Mouse (Mus musculus) induced T-regulatory cell, adult 2 months (primary cell): Measurements from ENCODE around the gene Myom1.
A peak's percentile ranks its signal among the peaks of the same experiment; 100 is the strongest.

ENCODE experiments used
- DNase-seq: peaks from one replicate; pipeline ENCODE4 v3.0.0-alpha.2; 2012; ENCODE audit warnings: low read depth

The Myom1 gene

DNA sequence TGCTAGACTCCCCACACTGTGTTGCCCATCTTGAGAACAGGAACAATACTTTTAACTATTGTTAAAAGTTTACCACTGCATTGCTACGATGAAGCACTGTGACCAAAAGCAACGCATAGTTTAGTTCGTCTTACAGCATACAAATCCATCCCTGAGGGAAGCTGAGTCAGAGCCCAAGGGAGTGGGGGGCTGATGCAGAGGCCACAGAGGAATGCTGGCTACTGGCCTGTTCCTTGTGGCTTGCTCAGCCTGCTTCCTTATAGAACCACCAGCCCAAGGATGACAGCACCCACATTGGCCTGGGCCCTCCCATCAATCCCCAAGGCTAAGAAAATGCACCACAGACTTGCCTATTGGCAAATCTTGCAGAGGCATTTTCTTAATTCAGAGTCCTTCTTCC lies 56.8 kb downstream of the Myom1 start:
- DNase-seq, result no peak

DNA sequence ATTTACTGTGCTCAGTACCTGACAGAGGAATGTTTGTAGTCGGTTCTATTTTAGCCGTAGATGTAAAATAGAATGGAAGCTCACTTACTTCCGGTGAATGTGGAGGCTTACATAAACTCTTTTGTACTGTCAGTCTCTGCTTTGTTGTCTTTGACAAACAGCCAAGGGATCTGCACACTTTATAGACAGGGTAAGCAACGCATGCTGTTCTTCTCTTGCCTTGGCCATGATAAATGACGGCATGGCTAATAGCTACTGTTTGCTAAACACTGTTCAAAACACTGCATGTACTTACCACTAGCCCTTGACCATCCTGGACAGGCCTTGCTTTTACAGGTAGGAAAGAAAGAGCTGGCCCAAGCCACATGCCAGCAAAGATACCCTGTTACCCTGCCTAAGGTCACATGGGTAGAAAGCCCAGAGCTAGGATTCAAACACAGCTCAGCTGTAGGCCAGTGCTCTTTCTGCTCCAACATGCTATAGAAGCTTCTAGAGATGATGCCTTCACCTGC lies 59.7 kb downstream of the Myom1 start:
- no peak for DNase-seq

DNA sequence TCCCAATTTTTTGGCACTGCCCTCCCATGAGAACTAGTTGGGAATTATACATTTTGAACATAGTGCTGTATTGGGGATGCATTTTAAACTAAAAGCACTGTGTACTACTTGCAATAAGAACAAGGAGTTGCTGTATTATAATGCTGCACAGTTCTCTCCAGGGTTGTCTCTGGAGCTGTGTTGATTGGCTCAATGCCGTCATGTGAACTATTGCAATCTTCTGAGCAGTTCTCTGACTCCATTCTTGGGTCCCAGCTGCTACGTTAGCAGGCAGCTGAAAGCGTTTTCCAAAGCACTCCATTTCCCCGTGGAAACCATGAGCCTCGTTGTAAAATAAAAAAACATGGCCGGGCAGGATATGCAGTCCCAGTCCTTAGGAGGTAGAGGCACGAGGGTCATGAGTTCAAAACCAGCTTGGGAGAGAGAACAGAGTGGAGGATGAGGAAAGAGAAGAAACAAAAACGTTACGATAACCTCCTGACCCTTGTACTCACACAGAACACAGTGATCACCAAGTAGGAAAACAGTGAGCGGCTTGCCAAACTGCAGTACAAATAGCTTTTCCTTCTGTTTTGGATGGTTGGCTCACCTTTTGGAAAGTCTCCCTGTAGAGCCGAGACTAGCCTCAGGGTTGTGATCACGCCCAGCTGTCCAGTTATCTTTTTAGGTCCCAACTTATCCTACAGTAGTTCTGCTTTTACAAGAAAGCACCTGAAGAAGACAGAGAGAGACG lies 60.6 kb downstream of the Myom1 start:
- DNase-seq, result no peak

GRCm38 (mm10) chr17:71064463-71065014 lies 62.1 kb downstream of the Myom1 start:
- DNase-seq, result peak; percentile 77

GRCm38 (mm10) chr17:71065127-71065526 lies 62.7 kb downstream of the Myom1 start:
- no peak for DNase-seq

DNA sequence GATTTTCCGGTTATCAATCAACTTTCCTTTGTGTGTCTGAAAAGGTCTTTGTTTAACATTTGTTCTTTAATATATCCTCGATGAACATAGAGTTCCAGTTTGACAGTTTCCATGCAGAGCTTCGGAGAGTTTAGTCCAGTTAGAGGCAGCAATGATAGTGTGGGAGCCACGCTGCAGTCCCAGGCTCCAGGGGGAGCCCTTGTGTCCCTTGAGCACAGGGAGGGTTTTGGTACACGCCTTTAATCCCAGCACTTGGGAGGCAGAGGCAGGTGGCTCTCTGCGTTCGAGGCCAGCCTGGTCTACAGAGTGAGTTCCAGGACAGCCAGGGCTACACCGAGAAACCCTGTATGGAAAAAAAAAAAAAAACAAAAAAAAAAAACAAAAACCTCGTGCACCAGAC lies 66.7 kb downstream of the Myom1 start:
- DNase-seq, result no peak

DNA sequence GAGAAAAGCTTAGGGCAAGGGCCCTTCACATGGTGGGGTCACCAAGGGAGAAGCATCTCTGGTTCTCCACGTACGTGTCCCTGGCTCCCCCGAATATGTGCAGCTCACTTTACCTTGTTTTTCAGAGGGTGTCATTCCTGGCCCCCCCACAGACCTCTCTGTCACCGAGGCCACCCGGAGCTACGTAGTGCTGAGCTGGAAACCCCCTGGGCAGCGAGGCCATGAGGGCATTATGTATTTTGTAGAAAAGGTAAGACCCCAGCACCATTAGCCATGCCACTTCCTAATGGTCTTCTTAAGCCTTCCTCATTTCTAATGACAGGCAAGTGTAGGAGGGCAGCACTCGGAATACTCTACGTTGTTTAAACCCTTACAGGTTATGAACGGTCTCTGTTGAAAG lies 69.5 kb downstream of the Myom1 start:
- no peak for DNase-seq

GRCm38 (mm10) chr17:71074386-71074785 lies 72.0 kb downstream of the Myom1 start:
- DNase-seq, result no peak

GRCm38 (mm10) chr17:71081986-71082385 lies 79.6 kb downstream of the Myom1 start:
- DNase-seq, result no peak

GRCm38 (mm10) chr17:71086969-71087368 lies 84.5 kb downstream of the Myom1 start:
- DNase-seq, result no peak

DNA sequence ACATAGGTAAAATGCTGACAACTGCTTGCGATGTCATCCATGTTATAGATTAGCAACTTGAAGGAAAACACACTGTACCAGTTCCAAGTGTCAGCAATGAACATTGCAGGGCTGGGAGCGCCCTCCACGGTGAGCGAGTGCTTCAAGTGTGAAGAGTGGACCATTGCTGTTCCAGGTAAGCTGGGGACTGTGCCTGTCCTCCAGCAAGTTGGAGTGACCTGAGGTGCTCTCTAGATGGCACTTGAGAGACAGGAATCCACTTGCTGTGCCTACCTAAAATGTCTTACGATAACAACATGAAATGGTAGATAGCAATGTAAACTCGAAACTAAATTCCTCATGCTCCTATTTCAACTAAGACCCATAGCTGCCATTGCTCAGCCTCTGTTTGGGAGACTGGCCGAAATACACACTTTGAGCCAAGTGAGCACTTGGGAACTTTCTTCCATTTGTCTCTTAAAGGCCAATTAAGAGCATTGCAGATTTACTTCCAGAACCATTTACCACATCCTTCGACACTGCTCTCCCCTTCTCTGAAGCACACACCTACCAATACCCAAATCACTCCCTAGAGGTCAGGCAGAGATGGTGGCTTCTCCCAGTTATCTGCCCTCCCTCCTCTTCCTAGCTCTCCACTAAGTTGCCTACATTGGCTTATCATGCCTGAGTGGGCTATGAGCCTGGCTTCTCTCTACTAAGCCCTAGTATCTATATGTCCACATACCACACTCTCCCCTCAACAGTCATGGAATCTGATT lies 85.1 kb downstream of the Myom1 start:
- no peak for DNase-seq

DNA sequence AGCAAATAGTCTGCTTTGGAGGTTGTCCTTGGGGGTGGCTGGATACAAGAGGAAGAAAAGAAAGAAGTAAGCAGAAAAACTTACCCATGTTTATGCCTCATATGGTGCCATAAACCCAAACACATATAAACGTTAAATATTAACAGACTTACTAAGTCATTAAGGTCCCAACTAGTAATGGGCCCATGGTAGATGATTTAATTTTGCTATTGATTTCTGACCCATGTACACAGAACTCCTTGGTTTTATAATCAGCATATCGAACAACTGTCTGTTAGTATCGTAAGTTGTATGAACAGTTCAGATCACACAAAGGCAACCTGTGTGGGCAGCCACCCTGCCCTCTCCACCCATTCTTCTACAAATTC lies 85.7 kb downstream of the Myom1 start:
- DNase-seq, result no peak

DNA sequence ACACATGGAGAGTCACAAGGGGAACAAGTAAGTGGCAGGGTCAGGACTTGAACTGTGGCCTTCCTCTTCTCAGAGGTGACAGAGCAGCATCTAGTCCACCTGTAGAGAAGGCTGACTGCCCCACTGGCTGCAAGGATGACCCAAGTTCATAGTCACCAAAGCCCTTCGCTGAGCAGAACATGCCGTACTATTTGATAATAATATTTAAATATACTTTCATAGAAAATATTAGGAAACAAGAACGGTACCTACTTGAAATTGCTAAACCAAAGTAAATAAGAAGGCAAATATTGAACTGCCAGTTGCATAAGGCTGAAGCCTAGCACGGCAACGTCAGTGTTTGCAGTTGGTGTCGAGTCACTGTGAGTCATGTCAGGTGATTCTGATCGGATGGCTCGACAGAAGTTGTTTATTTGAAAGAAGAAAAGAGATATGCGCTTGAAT lies 86.6 kb downstream of the Myom1 start:
- DNase-seq, result no peak

GRCm38 (mm10) chr17:71089781-71090480 lies 87.5 kb downstream of the Myom1 start:
- no peak for DNase-seq

- no peak for DNase-seq
Measured at GRCm38 (mm10) chr17:71091024-71091423, 88.6 kb downstream of the Myom1 start.

- no peak for DNase-seq
Measured at GRCm38 (mm10) chr17:71092341-71092740, 89.9 kb downstream of the Myom1 start.

DNA sequence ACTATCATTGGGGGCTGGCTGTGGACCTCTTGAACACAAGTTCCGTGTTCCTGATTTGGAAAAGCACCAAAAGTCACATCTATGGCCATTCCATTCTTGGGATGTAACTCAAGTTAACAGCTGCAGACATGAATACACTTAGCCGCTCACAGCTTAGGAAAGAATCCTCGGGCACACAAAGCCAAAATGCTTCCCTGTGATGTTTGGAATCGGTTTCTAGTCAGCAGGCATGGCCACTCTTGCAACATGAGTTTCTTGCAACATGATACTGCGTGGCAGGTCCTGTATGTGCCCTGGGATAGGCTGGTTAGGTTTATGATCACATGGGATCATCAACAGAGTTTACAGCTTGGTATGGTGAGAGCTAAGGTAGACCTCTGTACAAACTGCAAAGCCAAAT lies 91.4 kb downstream of the Myom1 start:
- no peak for DNase-seq

DNA sequence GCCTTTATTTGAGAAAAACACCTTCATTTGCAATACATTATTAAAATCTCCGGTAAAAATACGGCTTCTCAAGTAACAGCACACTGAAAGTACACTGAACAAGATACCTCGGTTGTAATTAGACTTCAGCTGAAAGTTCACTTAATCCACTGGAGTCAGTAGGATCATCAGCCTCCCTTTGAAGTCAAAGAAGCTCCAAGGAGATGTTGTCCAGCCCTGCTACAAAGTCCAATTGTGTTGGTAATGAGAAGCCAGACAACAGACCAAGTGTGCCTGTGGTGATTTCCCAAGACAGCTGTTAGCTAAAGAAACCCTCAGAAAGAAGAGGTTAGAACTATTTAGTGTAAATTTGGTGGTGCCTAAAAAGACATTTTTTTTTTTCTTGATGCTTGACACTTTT lies 92.0 kb downstream of the Myom1 start:
- no peak for DNase-seq

DNA sequence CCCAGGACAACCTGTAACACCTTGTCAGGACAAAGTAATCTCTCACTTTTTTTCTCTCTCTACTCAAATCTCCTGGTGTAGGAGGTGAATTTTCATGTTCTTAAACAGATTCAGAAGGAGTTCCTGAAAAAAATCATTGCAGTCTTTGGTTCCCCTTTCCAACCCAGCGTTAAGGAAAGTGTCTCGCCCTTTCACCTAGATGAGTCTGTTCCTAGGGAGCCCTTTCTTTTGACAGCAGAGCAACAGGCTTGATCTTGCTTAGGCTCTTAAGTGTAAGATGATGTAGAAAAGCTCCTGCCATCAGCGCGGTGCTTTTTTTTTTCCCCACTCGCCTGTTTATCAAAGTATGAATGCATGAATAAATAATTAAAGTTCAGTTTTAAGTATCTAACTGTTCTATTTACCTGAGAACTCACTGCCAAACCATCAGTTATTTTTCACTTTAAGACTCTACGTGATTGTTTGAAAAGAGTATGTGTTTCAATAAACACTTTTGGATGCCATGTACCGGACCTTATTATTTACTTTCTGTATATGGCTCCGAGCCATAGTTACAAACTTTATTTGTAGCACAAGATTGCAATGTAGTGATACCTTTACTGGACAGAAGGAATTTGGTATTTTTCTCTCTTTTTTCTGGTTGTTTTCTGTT lies 94.2 kb downstream of the Myom1 start:
- DNase-seq, result no peak

- no peak for DNase-seq
Measured at GRCm38 (mm10) chr17:71097209-71097597, 94.8 kb downstream of the Myom1 start.

GRCm38 (mm10) chr17:71098606-71099005 lies 96.2 kb downstream of the Myom1 start:
- no peak for DNase-seq
